Mouse (Mus musculus): Measurements from ENCODE around the gene Entpd7. TPM values are rescaled to one million over a fixed set of nuclear protein-coding genes. Genes with fewer than 3 reads are reported as not detected.
A peak's percentile ranks its signal among the peaks of the same experiment; 100 is the strongest.

Entpd7 gene
- 16.3 and 23.3 TPM in 2 replicates for polyA plus RNA-seq (2012; rRNA removed)

- Histone ChIP-seq H3K36me3 (ENCODE audit: control insufficient read depth, insufficient read depth, low read length) (peaks cover 17% of the 10 kb centered on the region), H3K4me3 (ENCODE audit: low read depth, low read length) (peak within 1 kb of the TSS; percentile 90), H3K27ac (ENCODE audit: insufficient read depth, low read depth, low read length) (peak within 1 kb of the TSS; percentile 69), H3K27me3 (ENCODE audit: control insufficient read depth, insufficient read depth, low read length) (no peaks in the 10 kb centered on the region), H3K4me1 (ENCODE audit: control insufficient read depth, insufficient read depth, insufficient read length, low read length) (peaks cover 4% of the 10 kb centered on the region)
- WGBS, result under 1% methylated on average over 60 of the region's 60 CpGs
- TF ChIP-seq CTCF (IDR thresholded peaks at IDR 0.05; ENCODE audit: extremely low read depth, insufficient read length, insufficient replicate concordance, low read depth, low read length), result peak; percentile 60; the same call in 1 of the 2 replicates
- peak; percentile 96 for TF ChIP-seq POLR2A (IDR thresholded peaks at IDR 0.05; ENCODE audit: low read depth, low read length)
These were observed at the start of gene Entpd7 for GRCm38 (mm10) chr19:43689419-43690246. TSS of gene Entpd7 (plus strand) at chr19:43689672.

- Histone ChIP-seq H3K4me1 (ENCODE audit: control insufficient read depth, insufficient read depth, insufficient read length, low read length) (peaks cover 7% of the 10 kb centered on the region; the same call in 1 of the 2 replicates), H3K27ac (ENCODE audit: insufficient read depth, low read depth, low read length) (no peak overlapping the region), H3K4me3 (ENCODE audit: low read depth, low read length) (no peak overlapping the region), H3K36me3 (ENCODE audit: control insufficient read depth, insufficient read depth, low read length) (no peaks in the 10 kb centered on the region), H3K27me3 (ENCODE audit: control insufficient read depth, insufficient read depth, low read length) (no peaks in the 10 kb centered on the region)
- WGBS, result 37% methylated on average over 11 of the region's 11 CpGs
- TF ChIP-seq CTCF (IDR thresholded peaks at IDR 0.05; ENCODE audit: extremely low read depth, insufficient read length, insufficient replicate concordance, low read depth, low read length), result no peak
- TF ChIP-seq POLR2A (IDR thresholded peaks at IDR 0.05; ENCODE audit: low read depth, low read length), result no peak
These were observed 47.6 kb upstream of the Entpd7 start for GRCm38 (mm10) chr19:43641833-43642232.

GRCm38 (mm10) chr19:43642843-43643242 is 46.6 kb upstream of the Entpd7 start:
- WGBS, result 70% methylated on average over 9 of the region's 9 CpGs
- no peak for TF ChIP-seq CTCF (IDR thresholded peaks at IDR 0.05; ENCODE audit: extremely low read depth, insufficient read length, insufficient replicate concordance, low read depth, low read length)
- TF ChIP-seq POLR2A (IDR thresholded peaks at IDR 0.05; ENCODE audit: low read depth, low read length), result no peak
- Histone ChIP-seq H3K27me3 (ENCODE audit: control insufficient read depth, insufficient read depth, low read length) (no peaks in the 10 kb centered on the region), H3K36me3 (ENCODE audit: control insufficient read depth, insufficient read depth, low read length) (no peaks in the 10 kb centered on the region), H3K4me1 (ENCODE audit: control insufficient read depth, insufficient read depth, insufficient read length, low read length) (peaks cover 7% of the 10 kb centered on the region; the same call in 1 of the 2 replicates), H3K4me3 (ENCODE audit: low read depth, low read length) (no peak overlapping the region), H3K27ac (ENCODE audit: insufficient read depth, low read depth, low read length) (no peak overlapping the region)

GRCm38 (mm10) chr19:43645508-43645907 is 44.0 kb upstream of the Entpd7 start:
- Histone ChIP-seq H3K27me3 (ENCODE audit: control insufficient read depth, insufficient read depth, low read length) (no peaks in the 10 kb centered on the region), H3K27ac (ENCODE audit: insufficient read depth, low read depth, low read length) (peak overlapping the region; percentile 55)
- 90% methylated on average over 9 of the region's 9 CpGs for WGBS

GRCm38 (mm10) chr19:43646852-43647251 is 42.6 kb upstream of the Entpd7 start:
- Histone ChIP-seq H3K36me3 (ENCODE audit: control insufficient read depth, insufficient read depth, low read length) (no peaks in the 10 kb centered on the region), H3K4me3 (ENCODE audit: low read depth, low read length) (no peak overlapping the region), H3K27me3 (ENCODE audit: control insufficient read depth, insufficient read depth, low read length) (0 out of 2 replicates have a peak, but pooled peaks cover 2% of the 10 kb centered on the region), H3K27ac (ENCODE audit: insufficient read depth, low read depth, low read length) (no peak overlapping the region), H3K4me1 (ENCODE audit: control insufficient read depth, insufficient read depth, insufficient read length, low read length) (peaks cover 7% of the 10 kb centered on the region)
- 54% methylated on average over 7 of the region's 7 CpGs for WGBS
- TF ChIP-seq POLR2A (IDR thresholded peaks at IDR 0.05; ENCODE audit: low read depth, low read length) (no peak), CTCF (IDR thresholded peaks at IDR 0.05; ENCODE audit: extremely low read depth, insufficient read length, insufficient replicate concordance, low read depth, low read length) (no peak)

More at GRCm38 (mm10) chr19:43645508-43645907, 44.0 kb upstream of the Entpd7 start:
- Histone ChIP-seq H3K36me3 (ENCODE audit: control insufficient read depth, insufficient read depth, low read length) (no peaks in the 10 kb centered on the region), H3K4me3 (ENCODE audit: low read depth, low read length) (no peak overlapping the region), H3K4me1 (ENCODE audit: control insufficient read depth, insufficient read depth, insufficient read length, low read length) (peaks cover 7% of the 10 kb centered on the region)
- TF ChIP-seq CTCF (IDR thresholded peaks at IDR 0.05; ENCODE audit: extremely low read depth, insufficient read length, insufficient replicate concordance, low read depth, low read length) (no peak), POLR2A (IDR thresholded peaks at IDR 0.05; ENCODE audit: low read depth, low read length) (no peak)

- H3K27me3 ChIP-seq (ENCODE audit: control insufficient read depth, insufficient read depth, low read length), result 0 out of 2 replicates have a peak, but pooled peaks cover 2% of the 10 kb centered on the region
- WGBS, result 78% methylated on average over 9 of the region's 9 CpGs
- H3K4me1 ChIP-seq (ENCODE audit: control insufficient read depth, insufficient read depth, insufficient read length, low read length), result peaks cover 7% of the 10 kb centered on the region
- no peak overlapping the region for H3K4me3 ChIP-seq (ENCODE audit: low read depth, low read length)
- TF ChIP-seq CTCF (IDR thresholded peaks at IDR 0.05; ENCODE audit: extremely low read depth, insufficient read length, insufficient replicate concordance, low read depth, low read length), result no peak
- TF ChIP-seq POLR2A (IDR thresholded peaks at IDR 0.05; ENCODE audit: low read depth, low read length), result no peak
- H3K36me3 ChIP-seq (ENCODE audit: control insufficient read depth, insufficient read depth, low read length), result no peaks in the 10 kb centered on the region
- no peak overlapping the region for H3K27ac ChIP-seq (ENCODE audit: insufficient read depth, low read depth, low read length)
These were observed 42.2 kb upstream of the Entpd7 start for GRCm38 (mm10) chr19:43647261-43647660.

GRCm38 (mm10) chr19:43648343-43648742 is 41.1 kb upstream of the Entpd7 start:
- H3K4me3 ChIP-seq (ENCODE audit: low read depth, low read length), result no peak overlapping the region
- H3K4me1 ChIP-seq (ENCODE audit: control insufficient read depth, insufficient read depth, insufficient read length, low read length), result peaks cover 7% of the 10 kb centered on the region
- 76% methylated on average over 4 of the region's 4 CpGs for WGBS
- 0 out of 2 replicates have a peak, but pooled peaks cover 2% of the 10 kb centered on the region for H3K27me3 ChIP-seq (ENCODE audit: control insufficient read depth, insufficient read depth, low read length)
- TF ChIP-seq CTCF (IDR thresholded peaks at IDR 0.05; ENCODE audit: extremely low read depth, insufficient read length, insufficient replicate concordance, low read depth, low read length) (no peak), POLR2A (IDR thresholded peaks at IDR 0.05; ENCODE audit: low read depth, low read length) (no peak)
- no peaks in the 10 kb centered on the region for H3K36me3 ChIP-seq (ENCODE audit: control insufficient read depth, insufficient read depth, low read length)
- H3K27ac ChIP-seq (ENCODE audit: insufficient read depth, low read depth, low read length), result no peak overlapping the region

All from small intestine, adult 2 months (tissue).